26 mouse cellular contexts compared by ENCODE assay signal in the genomic region with DNA sequence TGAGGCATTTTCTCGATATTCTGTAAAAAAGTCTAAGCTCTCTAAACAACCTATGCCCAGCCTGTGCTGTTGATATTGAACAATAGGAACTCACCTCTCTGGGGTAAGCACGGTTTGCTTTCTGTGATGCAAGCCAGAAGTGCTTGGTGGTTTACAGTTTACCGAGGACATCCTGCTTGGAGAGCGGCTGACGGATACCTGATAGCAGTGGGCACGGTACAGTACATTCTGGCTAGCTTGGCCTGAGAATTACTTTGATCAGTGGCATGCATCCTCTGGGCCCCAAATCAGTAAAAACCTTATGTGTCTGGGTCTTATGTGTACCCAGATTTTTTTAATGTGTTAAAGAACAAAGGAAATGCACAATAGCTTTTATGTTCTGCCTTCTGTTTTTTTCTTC. TPM values are rescaled to one million over a fixed set of nuclear protein-coding genes. Genes with fewer than 3 reads are reported as not detected.
DNase-seq lines count a peak whose midpoint lies in the region; ATAC-seq lines count a peak whose summit lies in the region.
"Had no signal": no experiment of that assay in that cellular context is flagged by ENCODE, and none has a peak within 500 bp of the region (broad histone marks: within the 10 kb centered on the region; RNA-seq: fewer than 3 reads in every experiment).

No protein-coding gene starts in this region.

- no peak overlapping the region for H3K9ac ChIP-seq in heart, embryonic 11.5 days (ENCODE audit: low read depth, low read length)
- H3K9ac ChIP-seq in kidney, embryonic 16.5 days (replicated peaks; ENCODE audit: low read length), result no peak overlapping the region
- H3K9ac ChIP-seq: embryonic facial prominence, embryonic 13.5 days; embryonic facial prominence, embryonic 15.5 days; forebrain, embryonic 13.5 days; forebrain, embryonic 15.5 days; forebrain, postnatal 0 days had no signal

- no peaks in the 10 kb centered on the region for H3K27me3 ChIP-seq in heart, embryonic 11.5 days (ENCODE audit: control insufficient read depth, insufficient read depth, low read length)
- no peaks in the 10 kb centered on the region for H3K27me3 ChIP-seq in kidney, embryonic 16.5 days (ENCODE audit: insufficient read depth, low read length)
- H3K27me3 ChIP-seq: CH12.LX; embryonic facial prominence, embryonic 13.5 days; embryonic facial prominence, embryonic 15.5 days; forebrain, embryonic 13.5 days; forebrain, embryonic 15.5 days had no signal

- no peaks in the 10 kb centered on the region for H3K36me3 ChIP-seq in heart, embryonic 11.5 days (ENCODE audit: control insufficient read depth, insufficient read depth, low read length)
- H3K36me3 ChIP-seq in kidney, embryonic 16.5 days (ENCODE audit: insufficient read depth, low read length), result no peaks in the 10 kb centered on the region
- H3K36me3 ChIP-seq: embryonic facial prominence, embryonic 13.5 days; embryonic facial prominence, embryonic 15.5 days; forebrain, embryonic 10.5 days; forebrain, embryonic 15.5 days; G1E had no signal

- no peaks in the 10 kb centered on the region for H3K9me3 ChIP-seq in heart, embryonic 11.5 days (replicated peaks; ENCODE audit: control insufficient read depth, low read length)
- H3K9me3 ChIP-seq in kidney, embryonic 16.5 days (ENCODE audit: low read length), result no peaks in the 10 kb centered on the region
- H3K9me3 ChIP-seq: embryonic facial prominence, embryonic 13.5 days; embryonic facial prominence, embryonic 15.5 days; forebrain, embryonic 10.5 days; forebrain, embryonic 13.5 days; forebrain, embryonic 15.5 days; G1E had no signal

- H3K4me2 ChIP-seq in heart, embryonic 11.5 days, result no peak overlapping the region
- H3K4me2 ChIP-seq in kidney, embryonic 16.5 days (replicated peaks; ENCODE audit: low read depth, low read length), result no peak overlapping the region
- H3K4me2 ChIP-seq: embryonic facial prominence, embryonic 13.5 days; embryonic facial prominence, embryonic 15.5 days; forebrain, embryonic 13.5 days; forebrain, embryonic 15.5 days had no signal

- no peak for ATAC-seq in heart, embryonic 11.5 days (replicated peaks; ENCODE audit: insufficient number of reproducible peaks, low FRiP score, low TSS enrichment)
- peak; percentile 54; the same call in 1 of the 2 replicates for ATAC-seq in kidney, embryonic 16.5 days (ENCODE audit: low FRiP score, low TSS enrichment)
- peak; percentile 54; the same call in 1 of the 2 replicates for ATAC-seq in common myeloid progenitor, adult 5-6 weeks (replicated peaks; ENCODE audit: low read depth, poor library complexity, severe bottlenecking)
- ATAC-seq: activated CD4-positive, CD25-positive, alpha-beta regulatory T cell, adult 4 months; CD4-positive, CD25-positive, alpha-beta regulatory T cell, adult 4 months; forebrain, embryonic 13.5 days; forebrain, embryonic 15.5 days; forebrain, postnatal 0 days; Patski had no signal

- no peaks in the 10 kb centered on the region for H3K4me1 ChIP-seq in heart, embryonic 11.5 days (ENCODE audit: control insufficient read depth, insufficient read depth, low read length)
- H3K4me1 ChIP-seq in kidney, embryonic 16.5 days (ENCODE audit: insufficient read depth, low read length), result peaks cover 4% of the 10 kb centered on the region; the same call in 1 of the 2 replicates
- H3K4me1 ChIP-seq: embryonic facial prominence, embryonic 13.5 days; embryonic facial prominence, embryonic 15.5 days; forebrain, embryonic 10.5 days; forebrain, embryonic 13.5 days; forebrain, embryonic 15.5 days had no signal

- 57% methylated on average over 6 of the region's 6 CpGs for WGBS in heart, embryonic 11.5 days (ENCODE audit: insufficient replicate concordance)
- WGBS in kidney, embryonic 16.5 days, result 37% methylated on average over 6 of the region's 6 CpGs

- H3K4me3 ChIP-seq in heart, embryonic 11.5 days (ENCODE audit: low read depth, low read length), result no peak overlapping the region
- H3K4me3 ChIP-seq in kidney, embryonic 16.5 days (ENCODE audit: low read length), result no peak overlapping the region
- H3K4me3 ChIP-seq: embryonic facial prominence, embryonic 13.5 days; embryonic facial prominence, embryonic 15.5 days; erythroblast, embryonic 14.5 days; forebrain, embryonic 10.5 days; forebrain, embryonic 13.5 days; forebrain, embryonic 15.5 days had no signal

- DNase-seq in heart, adult 11 months, result peak; percentile 43
- DNase-seq in kidney, postnatal 10 days, result no peak
- DNase-seq: adrenal gland, adult 8-10 months; adrenal gland, postnatal 14 days; adrenal gland, postnatal 36 days; B cell, adult 2 months; cerebellum, adult 11-12 months; cerebellum, adult 2 months; cerebellum, adult 9-10 months; cerebellum, postnatal 25 days; embryo, embryonic 11 days; forebrain, postnatal 0 days had no signal

- H3K27ac ChIP-seq in heart, embryonic 11.5 days (ENCODE audit: low read depth, low read length), result no peak overlapping the region
- H3K27ac ChIP-seq in kidney, embryonic 16.5 days (ENCODE audit: low read length), result no peak overlapping the region
- H3K27ac ChIP-seq: embryonic facial prominence, embryonic 13.5 days; embryonic facial prominence, embryonic 15.5 days; forebrain, embryonic 10.5 days; forebrain, embryonic 13.5 days; forebrain, embryonic 15.5 days had no signal

RNA-seq across cellular contexts. Expression of gene Npy, which starts 45.1 kb away (rescaled TPM):
- polyA plus RNA-seq in heart, embryonic 11.5 days (2014; fragmentation: Nextera tagmentation; extraction: Ambion mirVana), result 0.52 and 1.9 TPM in 2 replicates
- polyA plus RNA-seq in kidney, embryonic 16.5 days (2015; fragmentation: Nextera tagmentation; extraction: Ambion mirVana), result 25.4 and 40.7 TPM in 2 replicates
- 0.46 TPM in 1 of 2 replicates, not detected in the other for total RNA-seq in common myeloid progenitor, adult 5-6 weeks (2017)
- total RNA-seq: CH12.LX, G1E had no signal
- polyA plus RNA-seq: activated CD4-positive, CD25-positive, alpha-beta regulatory T cell, adult 4 months; Patski had no signal
